Mouse (Mus musculus): ENCODE data around the gene Syne1. TPM values are rescaled to one million over a fixed set of nuclear protein-coding genes. Genes with fewer than 3 reads are reported as not detected.

Syne1 gene
- polyA plus RNA-seq, 1 experiment from 2014 or later: 6.0 TPM

DNA sequence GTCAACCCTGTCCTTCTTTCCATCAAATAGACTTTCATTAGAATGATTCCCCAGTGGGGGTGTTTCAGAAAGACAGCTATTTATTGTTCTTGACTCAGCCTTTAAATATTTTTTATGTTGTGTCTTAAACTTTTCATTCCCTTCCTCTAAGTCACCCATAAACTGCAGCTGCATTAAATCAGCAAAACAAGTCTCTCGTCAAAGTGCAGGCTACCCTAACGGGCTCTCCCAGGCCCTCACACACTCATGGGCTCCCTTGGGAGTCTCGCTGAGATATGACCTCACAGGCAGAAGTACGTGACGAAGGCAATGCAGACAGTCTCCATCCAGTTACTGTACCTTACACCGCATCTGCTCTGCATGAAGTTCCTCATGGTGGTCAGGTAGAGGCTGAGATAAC, 465.0 kb downstream of the Syne1 start:
- no peak for ATAC-seq (ENCODE audit: low read depth)
- no peaks in the 10 kb centered on the region for H3K27me3 ChIP-seq (ENCODE audit: control insufficient read depth, insufficient read depth, low read depth, low read length)
- H3K9me3 ChIP-seq (replicated peaks; ENCODE audit: control insufficient read depth, low read length): no peaks in the 10 kb centered on the region
- H3K4me2 ChIP-seq (ENCODE audit: low read depth, low read length): no peak overlapping the region
- no peaks in the 10 kb centered on the region for H3K4me1 ChIP-seq (ENCODE audit: control insufficient read depth, low read depth, low read length)
- no peak overlapping the region for H3K9ac ChIP-seq (ENCODE audit: low read depth, low read length)
- no peak overlapping the region for H3K27ac ChIP-seq (ENCODE audit: low read length)
- H3K4me3 ChIP-seq (ENCODE audit: low read depth, low read length): no peak overlapping the region
- peaks cover 2% of the 10 kb centered on the region; the same call in 1 of the 2 replicates for H3K36me3 ChIP-seq (ENCODE audit: control insufficient read depth, insufficient read depth)
- WGBS (ENCODE audit: insufficient replicate concordance): 84% methylated on average over 6 of the region's 6 CpGs

DNA sequence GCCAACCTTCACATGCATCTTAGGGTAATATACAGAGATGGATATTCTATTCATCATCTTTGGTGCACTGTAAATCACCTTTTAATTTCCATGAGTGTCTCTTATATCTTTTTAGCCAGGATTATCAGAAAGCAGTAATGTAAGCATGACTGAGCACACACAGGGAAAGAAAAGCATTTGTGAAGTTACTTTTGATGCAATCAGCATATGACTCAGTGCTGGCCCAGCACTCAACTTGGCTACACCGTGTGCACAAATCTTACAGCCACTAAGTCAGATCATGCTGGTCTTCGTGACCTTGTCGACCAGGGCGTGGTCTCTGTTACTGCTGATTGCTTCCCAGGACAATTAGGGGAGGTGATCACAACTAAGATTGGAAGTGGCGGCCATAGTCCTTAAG, 465.5 kb downstream of the Syne1 start:
- 70% methylated on average over 5 of the region's 5 CpGs for WGBS (ENCODE audit: insufficient replicate concordance)
- peaks cover 2% of the 10 kb centered on the region; the same call in 1 of the 2 replicates for H3K36me3 ChIP-seq (ENCODE audit: control insufficient read depth, insufficient read depth)

GRCm38 (mm10) chr10:5083716-5084115, 467.6 kb downstream of the Syne1 start:
- Histone ChIP-seq H3K27me3 (ENCODE audit: control insufficient read depth, insufficient read depth, low read depth, low read length) (no peaks in the 10 kb centered on the region), H3K4me1 (ENCODE audit: control insufficient read depth, low read depth, low read length) (no peaks in the 10 kb centered on the region), H3K4me3 (ENCODE audit: low read depth, low read length) (no peak overlapping the region), H3K4me2 (ENCODE audit: low read depth, low read length) (no peak overlapping the region), H3K27ac (ENCODE audit: low read length) (no peak overlapping the region), H3K9ac (ENCODE audit: low read depth, low read length) (no peak overlapping the region), H3K36me3 (ENCODE audit: control insufficient read depth, insufficient read depth) (peaks cover 2% of the 10 kb centered on the region; the same call in 1 of the 2 replicates), H3K9me3 (replicated peaks; ENCODE audit: control insufficient read depth, low read length) (no peaks in the 10 kb centered on the region)
- 70% methylated on average over 6 of the region's 6 CpGs for WGBS (ENCODE audit: insufficient replicate concordance)
- ATAC-seq (ENCODE audit: low read depth): no peak

More for the DNA sequence above, 465.5 kb downstream of the Syne1 start:
- no peak overlapping the region for H3K4me2 ChIP-seq (ENCODE audit: low read depth, low read length)
- H3K27ac ChIP-seq (ENCODE audit: low read length): no peak overlapping the region
- no peak for ATAC-seq (ENCODE audit: low read depth)
- no peaks in the 10 kb centered on the region for H3K4me1 ChIP-seq (ENCODE audit: control insufficient read depth, low read depth, low read length)
- no peaks in the 10 kb centered on the region for H3K27me3 ChIP-seq (ENCODE audit: control insufficient read depth, insufficient read depth, low read depth, low read length)
- no peaks in the 10 kb centered on the region for H3K9me3 ChIP-seq (replicated peaks; ENCODE audit: control insufficient read depth, low read length)
- H3K4me3 ChIP-seq (ENCODE audit: low read depth, low read length): no peak overlapping the region
- H3K9ac ChIP-seq (ENCODE audit: low read depth, low read length): no peak overlapping the region

- H3K4me2 ChIP-seq (ENCODE audit: low read depth, low read length): no peak overlapping the region
- ATAC-seq (ENCODE audit: low read depth): peak; percentile 24; the same call in 1 of the 2 replicates
- H3K9me3 ChIP-seq (replicated peaks; ENCODE audit: control insufficient read depth, low read length): no peaks in the 10 kb centered on the region
- no peaks in the 10 kb centered on the region for H3K4me1 ChIP-seq (ENCODE audit: control insufficient read depth, low read depth, low read length)
- no peak overlapping the region for H3K27ac ChIP-seq (ENCODE audit: low read length)
- WGBS (ENCODE audit: insufficient replicate concordance): 38% methylated on average over 9 of the region's 9 CpGs
- no peaks in the 10 kb centered on the region for H3K36me3 ChIP-seq (ENCODE audit: control insufficient read depth, insufficient read depth)
- no peak overlapping the region for H3K4me3 ChIP-seq (ENCODE audit: low read depth, low read length)
- no peaks in the 10 kb centered on the region for H3K27me3 ChIP-seq (ENCODE audit: control insufficient read depth, insufficient read depth, low read depth, low read length)
- H3K9ac ChIP-seq (ENCODE audit: low read depth, low read length): no peak overlapping the region
Measured at GRCm38 (mm10) chr10:5079945-5080468, 471.3 kb downstream of the Syne1 start.

- no peak overlapping the region for H3K27ac ChIP-seq (ENCODE audit: low read length)
- no peak overlapping the region for H3K9ac ChIP-seq (ENCODE audit: low read depth, low read length)
- no peaks in the 10 kb centered on the region for H3K36me3 ChIP-seq (ENCODE audit: control insufficient read depth, insufficient read depth)
- H3K4me2 ChIP-seq (ENCODE audit: low read depth, low read length): no peak overlapping the region
- H3K4me1 ChIP-seq (ENCODE audit: control insufficient read depth, low read depth, low read length): no peaks in the 10 kb centered on the region
- WGBS (ENCODE audit: insufficient replicate concordance): 74% methylated on average over 7 of the region's 7 CpGs
- no peaks in the 10 kb centered on the region for H3K9me3 ChIP-seq (replicated peaks; ENCODE audit: control insufficient read depth, low read length)
- ATAC-seq (ENCODE audit: low read depth): no peak
- H3K4me3 ChIP-seq (ENCODE audit: low read depth, low read length): no peak overlapping the region
- no peaks in the 10 kb centered on the region for H3K27me3 ChIP-seq (ENCODE audit: control insufficient read depth, insufficient read depth, low read depth, low read length)
Measured at GRCm38 (mm10) chr10:5075724-5076123, 475.6 kb downstream of the Syne1 start.

DNA sequence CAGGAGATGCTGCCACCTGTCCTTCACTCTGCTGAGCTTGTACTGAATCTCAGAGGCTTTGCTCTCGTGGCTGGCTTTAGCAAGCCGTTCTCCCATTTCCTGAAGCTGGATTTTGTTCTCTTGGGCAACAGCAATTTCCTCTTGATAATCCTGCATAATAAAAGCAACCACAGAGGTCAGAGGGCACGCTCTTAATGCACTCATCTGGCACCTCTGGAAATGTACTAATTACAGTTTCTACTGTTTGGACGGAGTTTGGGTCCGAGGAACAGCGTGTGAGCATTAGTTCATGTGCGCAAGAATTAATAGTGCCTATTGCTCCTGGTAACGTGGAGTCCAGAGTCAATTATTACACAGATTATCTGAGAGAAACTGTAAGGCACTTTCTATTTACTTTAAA, 479.2 kb downstream of the Syne1 start:
- H3K4me3 ChIP-seq (ENCODE audit: low read depth, low read length): no peak overlapping the region
- no peaks in the 10 kb centered on the region for H3K9me3 ChIP-seq (replicated peaks; ENCODE audit: control insufficient read depth, low read length)
- no peak for ATAC-seq (ENCODE audit: low read depth)
- no peaks in the 10 kb centered on the region for H3K36me3 ChIP-seq (ENCODE audit: control insufficient read depth, insufficient read depth)
- WGBS (ENCODE audit: insufficient replicate concordance): 69% methylated on average over 8 of the region's 8 CpGs
- no peaks in the 10 kb centered on the region for H3K4me1 ChIP-seq (ENCODE audit: control insufficient read depth, low read depth, low read length)
- H3K27ac ChIP-seq (ENCODE audit: low read length): no peak overlapping the region
- no peak overlapping the region for H3K9ac ChIP-seq (ENCODE audit: low read depth, low read length)
- no peaks in the 10 kb centered on the region for H3K27me3 ChIP-seq (ENCODE audit: control insufficient read depth, insufficient read depth, low read depth, low read length)
- no peak overlapping the region for H3K4me2 ChIP-seq (ENCODE audit: low read depth, low read length)

- WGBS (ENCODE audit: insufficient replicate concordance): 80% methylated on average over 3 of the region's 3 CpGs
- no peaks in the 10 kb centered on the region for H3K9me3 ChIP-seq (replicated peaks; ENCODE audit: control insufficient read depth, low read length)
- H3K4me1 ChIP-seq (ENCODE audit: control insufficient read depth, low read depth, low read length): no peaks in the 10 kb centered on the region
- no peak overlapping the region for H3K9ac ChIP-seq (ENCODE audit: low read depth, low read length)
- H3K27me3 ChIP-seq (ENCODE audit: control insufficient read depth, insufficient read depth, low read depth, low read length): no peaks in the 10 kb centered on the region
- no peak for ATAC-seq (ENCODE audit: low read depth)
- no peak overlapping the region for H3K4me3 ChIP-seq (ENCODE audit: low read depth, low read length)
- H3K27ac ChIP-seq (ENCODE audit: low read length): no peak overlapping the region
- no peaks in the 10 kb centered on the region for H3K36me3 ChIP-seq (ENCODE audit: control insufficient read depth, insufficient read depth)
- no peak overlapping the region for H3K4me2 ChIP-seq (ENCODE audit: low read depth, low read length)
Measured at GRCm38 (mm10) chr10:5070941-5071231, 480.4 kb downstream of the Syne1 start.

DNA sequence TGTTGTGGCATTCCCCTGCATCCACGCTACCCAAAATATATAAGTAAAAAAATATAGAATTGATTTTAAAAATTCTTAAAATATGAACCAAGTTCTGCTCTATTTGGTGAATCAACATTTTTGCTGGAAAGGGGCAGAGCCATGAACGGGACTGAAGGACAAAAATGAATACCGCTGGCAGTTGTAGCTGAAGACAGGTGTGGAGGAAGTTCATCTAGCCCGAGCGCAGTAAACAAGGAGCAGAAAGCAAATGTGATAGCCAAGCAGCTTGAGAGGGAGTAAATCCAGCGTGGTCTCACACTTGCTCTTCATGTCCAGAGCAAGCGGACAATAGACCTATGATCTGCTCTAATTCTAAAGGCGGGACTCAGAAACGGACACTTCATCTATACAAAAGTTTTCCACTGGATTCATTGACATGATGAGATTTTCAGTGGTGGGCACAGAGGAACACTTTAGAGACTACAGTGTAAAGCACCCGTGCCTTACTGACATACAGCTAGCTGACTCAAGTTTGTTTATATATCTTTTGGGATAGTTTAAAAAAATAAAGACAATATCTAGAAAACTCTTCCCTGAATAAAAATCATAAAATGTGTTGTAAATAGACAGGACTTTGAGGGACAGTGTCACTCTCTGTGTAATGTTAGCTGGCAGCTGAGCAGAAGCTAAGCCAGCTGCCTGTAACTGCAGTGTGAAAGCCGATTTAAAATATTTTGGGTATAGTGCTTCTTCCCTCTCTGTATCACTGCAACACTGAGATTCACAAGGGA, 480.9 kb downstream of the Syne1 start:
- no peak overlapping the region for H3K9ac ChIP-seq (ENCODE audit: low read depth, low read length)
- no peak for ATAC-seq (ENCODE audit: low read depth)
- no peaks in the 10 kb centered on the region for H3K27me3 ChIP-seq (ENCODE audit: control insufficient read depth, insufficient read depth, low read depth, low read length)
- no peak overlapping the region for H3K4me2 ChIP-seq (ENCODE audit: low read depth, low read length)
- H3K4me3 ChIP-seq (ENCODE audit: low read depth, low read length): no peak overlapping the region
- no peak overlapping the region for H3K27ac ChIP-seq (ENCODE audit: low read length)
- no peaks in the 10 kb centered on the region for H3K36me3 ChIP-seq (ENCODE audit: control insufficient read depth, insufficient read depth)
- no peaks in the 10 kb centered on the region for H3K4me1 ChIP-seq (ENCODE audit: control insufficient read depth, low read depth, low read length)
- H3K9me3 ChIP-seq (replicated peaks; ENCODE audit: control insufficient read depth, low read length): no peaks in the 10 kb centered on the region
- 78% methylated on average over 11 of the region's 11 CpGs for WGBS (ENCODE audit: insufficient replicate concordance)

DNA sequence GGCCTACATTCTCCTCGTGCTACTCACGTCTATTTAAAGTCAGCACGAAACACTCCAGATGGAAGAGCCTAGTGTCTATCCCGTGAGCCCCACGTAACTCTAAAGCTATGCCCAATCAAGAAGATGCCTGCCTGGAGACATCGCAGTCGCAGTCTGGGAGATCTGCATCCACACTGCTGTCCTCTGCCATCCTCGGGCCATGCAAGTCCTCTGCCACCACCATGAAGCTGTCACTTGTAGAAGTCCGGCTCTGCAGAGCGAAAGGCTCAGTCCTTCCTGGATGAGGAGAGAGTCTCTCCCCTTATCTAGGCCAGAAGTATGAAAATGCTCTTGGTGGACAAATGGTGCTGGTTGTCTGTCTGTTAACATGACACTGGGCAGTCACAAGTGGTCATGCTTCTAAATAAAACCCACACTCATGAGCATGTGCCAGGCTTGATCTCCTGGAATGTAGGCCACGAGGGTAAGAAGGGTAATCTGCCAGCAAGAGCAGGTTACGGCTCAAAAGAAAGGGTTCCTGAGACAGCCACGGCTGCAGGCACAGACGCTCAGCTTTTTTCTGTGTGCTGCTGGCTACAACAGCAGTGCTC, 482.5 kb downstream of the Syne1 start, which contains the start of gene Gm10097:
Gm10097 (plus strand) TSS at position 517 of the 590 bp plus-strand sequence.
- H3K36me3 ChIP-seq (ENCODE audit: control insufficient read depth, insufficient read depth): no peaks in the 10 kb centered on the region
- H3K27me3 ChIP-seq (ENCODE audit: control insufficient read depth, insufficient read depth, low read depth, low read length): no peaks in the 10 kb centered on the region
- H3K27ac ChIP-seq (ENCODE audit: low read length): no peak within 1 kb of the TSS
- no peaks in the 10 kb centered on the region for H3K9me3 ChIP-seq (replicated peaks; ENCODE audit: control insufficient read depth, low read length)
- no peak within 1 kb of the TSS for H3K9ac ChIP-seq (ENCODE audit: low read depth, low read length)
- no peak for ATAC-seq (ENCODE audit: low read depth)
- 82% methylated on average over 14 of the region's 14 CpGs for WGBS (ENCODE audit: insufficient replicate concordance)
- H3K4me2 ChIP-seq (ENCODE audit: low read depth, low read length): no peak within 1 kb of the TSS
- no peak within 1 kb of the TSS for H3K4me3 ChIP-seq (ENCODE audit: low read depth, low read length)
- no peaks in the 10 kb centered on the region for H3K4me1 ChIP-seq (ENCODE audit: control insufficient read depth, low read depth, low read length)

Data from liver, embryonic 16.5 days (tissue).